Mouse (Mus musculus): ENCODE data around the gene Kcnj14. TPM values are rescaled to one million over a fixed set of nuclear protein-coding genes. Genes with fewer than 3 reads are reported as not detected.

Gene Kcnj14
- polyA plus RNA-seq, 1 experiment: not detected

GRCm38 (mm10) chr7:45798931-45799330, 25.7 kb downstream of the Kcnj14 start:
- Histone ChIP-seq H3K4me3 (ENCODE audit: insufficient read depth, low read length) (no peak overlapping the region), H3K27ac (ENCODE audit: insufficient read depth, low read depth, low read length) (no peak overlapping the region), H3K4me1 (ENCODE audit: control insufficient read depth, insufficient read depth, low read length) (no peaks in the 10 kb centered on the region)
- no peak for TF ChIP-seq POLR2A (IDR thresholded peaks at IDR 0.05; ENCODE audit: borderline replicate concordance, low read depth, low read length)
- no peak for TF ChIP-seq CTCF (IDR thresholded peaks at IDR 0.05; ENCODE audit: low read depth, low read length)

GRCm38 (mm10) chr7:45798511-45798836, 26.1 kb downstream of the Kcnj14 start:
- Histone ChIP-seq H3K4me3 (ENCODE audit: insufficient read depth, low read length) (peak overlapping the region; percentile 58), H3K4me1 (ENCODE audit: control insufficient read depth, insufficient read depth, low read length) (no peaks in the 10 kb centered on the region), H3K27ac (ENCODE audit: insufficient read depth, low read depth, low read length) (no peak overlapping the region)
- no peak for TF ChIP-seq POLR2A (IDR thresholded peaks at IDR 0.05; ENCODE audit: borderline replicate concordance, low read depth, low read length)
- TF ChIP-seq CTCF (IDR thresholded peaks at IDR 0.05; ENCODE audit: low read depth, low read length): no peak

GRCm38 (mm10) chr7:45797661-45798510, 26.7 kb downstream of the Kcnj14 start:
- TF ChIP-seq POLR2A (IDR thresholded peaks at IDR 0.05; ENCODE audit: borderline replicate concordance, low read depth, low read length) (no peak), CTCF (IDR thresholded peaks at IDR 0.05; ENCODE audit: low read depth, low read length) (no peak)
- H3K4me3 ChIP-seq (ENCODE audit: insufficient read depth, low read length): peak overlapping the region; percentile 58
- H3K4me1 ChIP-seq (ENCODE audit: control insufficient read depth, insufficient read depth, low read length): no peaks in the 10 kb centered on the region
- no peak overlapping the region for H3K27ac ChIP-seq (ENCODE audit: insufficient read depth, low read depth, low read length)

- peaks cover under 1% of the 10 kb centered on the region; the same call in 1 of the 2 replicates for H3K4me1 ChIP-seq (ENCODE audit: control insufficient read depth, insufficient read depth, low read length)
- H3K4me3 ChIP-seq (ENCODE audit: insufficient read depth, low read length): no peak overlapping the region
- no peak overlapping the region for H3K27ac ChIP-seq (ENCODE audit: insufficient read depth, low read depth, low read length)
- TF ChIP-seq POLR2A (IDR thresholded peaks at IDR 0.05; ENCODE audit: borderline replicate concordance, low read depth, low read length) (no peak), CTCF (IDR thresholded peaks at IDR 0.05; ENCODE audit: low read depth, low read length) (no peak)
Measured at GRCm38 (mm10) chr7:45796950-45797349, 27.6 kb downstream of the Kcnj14 start.

- no peak for TF ChIP-seq CTCF (IDR thresholded peaks at IDR 0.05; ENCODE audit: low read depth, low read length)
- no peak for TF ChIP-seq POLR2A (IDR thresholded peaks at IDR 0.05; ENCODE audit: borderline replicate concordance, low read depth, low read length)
- Histone ChIP-seq H3K27ac (ENCODE audit: insufficient read depth, low read depth, low read length) (no peak overlapping the region), H3K4me3 (ENCODE audit: insufficient read depth, low read length) (no peak overlapping the region), H3K4me1 (ENCODE audit: control insufficient read depth, insufficient read depth, low read length) (peaks cover 5% of the 10 kb centered on the region)
Measured at GRCm38 (mm10) chr7:45794971-45795370, 29.6 kb downstream of the Kcnj14 start.

GRCm38 (mm10) chr7:45793969-45794585, 30.5 kb downstream of the Kcnj14 start:
- TF ChIP-seq POLR2A (IDR thresholded peaks at IDR 0.05; ENCODE audit: borderline replicate concordance, low read depth, low read length): no peak
- TF ChIP-seq CTCF (IDR thresholded peaks at IDR 0.05; ENCODE audit: low read depth, low read length): no peak
- Histone ChIP-seq H3K4me1 (ENCODE audit: control insufficient read depth, insufficient read depth, low read length) (peaks cover 5% of the 10 kb centered on the region), H3K4me3 (ENCODE audit: insufficient read depth, low read length) (no peak overlapping the region), H3K27ac (ENCODE audit: insufficient read depth, low read depth, low read length) (no peak overlapping the region)

- no peak overlapping the region for H3K27ac ChIP-seq (ENCODE audit: insufficient read depth, low read depth, low read length)
- H3K4me3 ChIP-seq (ENCODE audit: insufficient read depth, low read length): no peak overlapping the region
- TF ChIP-seq CTCF (IDR thresholded peaks at IDR 0.05; ENCODE audit: low read depth, low read length): no peak
- no peak for TF ChIP-seq POLR2A (IDR thresholded peaks at IDR 0.05; ENCODE audit: borderline replicate concordance, low read depth, low read length)
- H3K4me1 ChIP-seq (ENCODE audit: control insufficient read depth, insufficient read depth, low read length): peaks cover 5% of the 10 kb centered on the region
Measured at GRCm38 (mm10) chr7:45793240-45793639, 31.3 kb downstream of the Kcnj14 start.

- no peak overlapping the region for H3K4me3 ChIP-seq (ENCODE audit: insufficient read depth, low read length)
- no peak overlapping the region for H3K27ac ChIP-seq (ENCODE audit: insufficient read depth, low read depth, low read length)
- H3K4me1 ChIP-seq (ENCODE audit: control insufficient read depth, insufficient read depth, low read length): peaks cover 5% of the 10 kb centered on the region
- no peak for TF ChIP-seq CTCF (IDR thresholded peaks at IDR 0.05; ENCODE audit: low read depth, low read length)
- no peak for TF ChIP-seq POLR2A (IDR thresholded peaks at IDR 0.05; ENCODE audit: borderline replicate concordance, low read depth, low read length)
Measured at GRCm38 (mm10) chr7:45791756-45792490, 32.7 kb downstream of the Kcnj14 start.

- Histone ChIP-seq H3K4me1 (ENCODE audit: control insufficient read depth, insufficient read depth, low read length) (peaks cover 5% of the 10 kb centered on the region), H3K27ac (ENCODE audit: insufficient read depth, low read depth, low read length) (no peak overlapping the region), H3K4me3 (ENCODE audit: insufficient read depth, low read length) (no peak overlapping the region)
- no peak for TF ChIP-seq CTCF (IDR thresholded peaks at IDR 0.05; ENCODE audit: low read depth, low read length)
- no peak for TF ChIP-seq POLR2A (IDR thresholded peaks at IDR 0.05; ENCODE audit: borderline replicate concordance, low read depth, low read length)
Measured at GRCm38 (mm10) chr7:45790721-45791120, 33.9 kb downstream of the Kcnj14 start.
